Mouse (Mus musculus) limb, embryonic 11.5 days (tissue): Measurements from ENCODE around the gene Nutf2. TPM values are rescaled to one million over a fixed set of nuclear protein-coding genes. Genes with fewer than 3 reads are reported as not detected.
A peak's percentile ranks its signal among the peaks of the same experiment; 100 is the strongest.

ENCODE experiments used
- ATAC-seq: fragments of 200-750 bp; cut with Nextera tagmentation; 2 replicates; pipeline ENCODE4 v1.8.0; 2017; ENCODE audit warnings: low read depth; ENCODE audit not compliant: insufficient number of reproducible peaks, low FRiP score, low TSS enrichment
- DNase-seq: peaks from one replicate; pipeline ENCODE4 v3.0.0-alpha.2; 2015; ENCODE audit warnings: low spot score
- H3K27ac ChIP-seq: fragments of 300-500 bp; sonication (generic); replicated peaks from 2 replicates; pipeline ENCODE4 v1.5.1; 2014; ENCODE audit warnings: low read depth, mild to moderate bottlenecking, low read length
- H3K27me3 ChIP-seq: fragments of 300-500 bp; sonication (generic); 2 replicates; pipeline ENCODE4 v1.6.1; 2014; ENCODE audit warnings: mild to moderate bottlenecking, low read length, mixed read lengths; ENCODE audit not compliant: control insufficient read depth, insufficient read depth
- H3K36me3 ChIP-seq: fragments of 300-500 bp; sonication (generic); 2 replicates; pipeline ENCODE4 v1.6.1; 2014; ENCODE audit warnings: mild to moderate bottlenecking, low read length, moderate library complexity, mixed read lengths; ENCODE audit not compliant: control insufficient read depth, insufficient read depth
- H3K4me1 ChIP-seq: fragments of 300-500 bp; sonication (generic); 2 replicates; pipeline ENCODE4 v1.6.1; 2014; ENCODE audit warnings: low read length, mixed read lengths; ENCODE audit not compliant: control insufficient read depth, insufficient read depth
- H3K4me2 ChIP-seq: fragments of 300-500 bp; sonication (generic); 2 replicates; pipeline ENCODE4 v1.6.1; 2014; ENCODE audit warnings: low read depth, mild to moderate bottlenecking, moderate library complexity; ENCODE audit not compliant: severe bottlenecking
- H3K4me3 ChIP-seq: fragments of 300-500 bp; sonication (generic); 2 replicates; pipeline ENCODE4 v1.5.1; 2014; ENCODE audit warnings: low read depth, low read length
- H3K9ac ChIP-seq: fragments of 300-500 bp; sonication (generic); 2 replicates; pipeline ENCODE4 v1.6.1; 2014; ENCODE audit warnings: mild to moderate bottlenecking, low read length
- H3K9me3 ChIP-seq: fragments of 300-500 bp; sonication (generic); 2 replicates; pipeline ENCODE4 v1.6.1; 2016; ENCODE audit warnings: low read length; ENCODE audit not compliant: control insufficient read depth
- WGBS: fragments of 180-500 bp; shearing (Covaris S2); extraction: QIAGEN DNeasy Blood & Tissue Kit; methylation state at CpG from one replicate; pipeline ENCODE4 v1.1.7; 2014; 5-methylcytosine and 5-hydroxymethylcytosine counted together
- polyA plus RNA-seq: library from polyadenylated mRNA; unstranded; fragments of >200 nt; fragmentation: Nextera tagmentation; extraction: Ambion mirVana; gene quantifications from 2 replicates; pipeline ENCODE4 v1.2.1, GENCODE M21; 2014

Gene Nutf2
- polyA plus RNA-seq, 1 experiment from 2014 or later = 371 TPM

- Histone ChIP-seq H3K36me3 (peaks cover 16% of the 10 kb centered on the region), H3K27me3 (no peaks in the 10 kb centered on the region), H3K4me1 (peaks cover 3% of the 10 kb centered on the region; the same call in 1 of the 2 replicates), H3K9ac (no peak overlapping the region), H3K4me3 (no peak overlapping the region; the same call in 1 of the 2 replicates), H3K9me3 (no peaks in the 10 kb centered on the region), H3K27ac (no peak overlapping the region), H3K4me2 (peak overlapping the region; percentile 30; the same call in 1 of the 2 replicates)
- DNase-seq (no peak), ATAC-seq (no peak)
- 80% methylated on average over 7 of the region's 7 CpGs for WGBS
Observed at GRCm38 (mm10) chr8:105850611-105851010, 9.8 kb upstream of the Nutf2 start.

GRCm38 (mm10) chr8:105851651-105852143 is 8.7 kb upstream of the Nutf2 start:
- peaks cover 7% of the 10 kb centered on the region for H3K4me1 ChIP-seq
- peaks cover 7% of the 10 kb centered on the region for H3K36me3 ChIP-seq
- peak overlapping the region; percentile 71 for H3K9ac ChIP-seq
- under 1% methylated on average over 34 of the region's 34 CpGs for WGBS
- peak overlapping the region; percentile 55 for H3K4me2 ChIP-seq
- H3K4me3 ChIP-seq = peak overlapping the region; percentile 84
- no peaks in the 10 kb centered on the region for H3K9me3 ChIP-seq
- H3K27ac ChIP-seq = 0 out of 2 replicates have a peak overlapping the region, but pooled peaks have one; percentile 43
- ATAC-seq = peak; percentile 80
- peak; percentile 94 for DNase-seq
- no peaks in the 10 kb centered on the region for H3K27me3 ChIP-seq

GRCm38 (mm10) chr8:105852146-105852729 is 8.1 kb upstream of the Nutf2 start:
- H3K9me3 ChIP-seq = no peaks in the 10 kb centered on the region
- DNase-seq (peak; percentile 40), ATAC-seq (no peak)
- 84% methylated on average over 12 of the region's 12 CpGs for WGBS
- H3K4me1 ChIP-seq = peaks cover 8% of the 10 kb centered on the region
- H3K36me3 ChIP-seq = peaks cover 5% of the 10 kb centered on the region
- H3K4me2 ChIP-seq = no peak overlapping the region
- H3K27ac ChIP-seq = no peak overlapping the region
- H3K4me3 ChIP-seq = peak overlapping the region; percentile 84; the same call in 1 of the 2 replicates
- no peaks in the 10 kb centered on the region for H3K27me3 ChIP-seq
- H3K9ac ChIP-seq = no peak overlapping the region

- Histone ChIP-seq H3K9ac (no peak within 1 kb of the TSS), H3K4me3 (no peak within 1 kb of the TSS), H3K27me3 (no peaks in the 10 kb centered on the region), H3K9me3 (no peaks in the 10 kb centered on the region), H3K4me2 (no peak within 1 kb of the TSS), H3K4me1 (peaks cover 12% of the 10 kb centered on the region), H3K36me3 (peaks cover 5% of the 10 kb centered on the region), H3K27ac (no peak within 1 kb of the TSS)
- ATAC-seq (no peak), DNase-seq (no peak)
- 85% methylated on average over 3 of the region's 3 CpGs for WGBS
Observed at GRCm38 (mm10) chr8:105853178-105853577, 7.2 kb upstream of the Nutf2 start, which contains the start of gene Cenpt. Cenpt (minus strand) TSS chr8:105853278.

GRCm38 (mm10) chr8:105854303-105854702 is 6.1 kb upstream of the Nutf2 start:
- Histone ChIP-seq H3K27ac (no peak overlapping the region; the same call in 1 of the 2 replicates), H3K36me3 (no peaks in the 10 kb centered on the region; the same call in 1 of the 2 replicates), H3K27me3 (no peaks in the 10 kb centered on the region), H3K4me2 (peak overlapping the region; percentile 16; the same call in 1 of the 2 replicates), H3K4me1 (peaks cover 12% of the 10 kb centered on the region), H3K9ac (no peak overlapping the region), H3K9me3 (no peaks in the 10 kb centered on the region), H3K4me3 (peak overlapping the region; percentile 85)
- no peak for DNase-seq
- WGBS = 25% methylated on average over 8 of the region's 8 CpGs
- no peak; the same call in 1 of the 2 replicates for ATAC-seq

- peak within 1 kb of the TSS; percentile 85 for H3K4me3 ChIP-seq
- WGBS = under 1% methylated on average over 43 of the region's 43 CpGs
- DNase-seq (peak; percentile 97), ATAC-seq (peak; percentile 89)
- H3K9me3 ChIP-seq = no peaks in the 10 kb centered on the region
- no peaks in the 10 kb centered on the region for H3K27me3 ChIP-seq
- no peaks in the 10 kb centered on the region for H3K36me3 ChIP-seq
- peak within 1 kb of the TSS; percentile 31 for H3K27ac ChIP-seq
- H3K4me1 ChIP-seq = peaks cover 16% of the 10 kb centered on the region
- H3K9ac ChIP-seq = peak within 1 kb of the TSS; percentile 81
- peak within 1 kb of the TSS; percentile 94 for H3K4me2 ChIP-seq
Observed at GRCm38 (mm10) chr8:105854715-105855216, 5.6 kb upstream of the Nutf2 start, which contains the start of gene Thap11. Thap11 (plus strand) TSS chr8:105855132.

- Histone ChIP-seq H3K9ac (peak overlapping the region; percentile 81), H3K4me1 (peaks cover 17% of the 10 kb centered on the region), H3K9me3 (no peaks in the 10 kb centered on the region), H3K4me3 (peak overlapping the region; percentile 85), H3K36me3 (no peaks in the 10 kb centered on the region), H3K4me2 (peak overlapping the region; percentile 94), H3K27ac (peak overlapping the region; percentile 31), H3K27me3 (no peaks in the 10 kb centered on the region)
- ATAC-seq (0 out of 2 replicates have a peak, but pooled peaks have one; percentile 4), DNase-seq (peak; percentile 69)
- WGBS = under 1% methylated on average over 67 of the region's 71 CpGs
Observed at GRCm38 (mm10) chr8:105855248-105856167, 4.9 kb upstream of the Nutf2 start.
